Mouse (Mus musculus): ENCODE results near the gene Sez6. TPM values are rescaled to one million over a fixed set of nuclear protein-coding genes. Genes with fewer than 3 reads are reported as not detected.

Gene Sez6
- polyA plus RNA-seq, 1 experiment: 8.3 TPM

DNA sequence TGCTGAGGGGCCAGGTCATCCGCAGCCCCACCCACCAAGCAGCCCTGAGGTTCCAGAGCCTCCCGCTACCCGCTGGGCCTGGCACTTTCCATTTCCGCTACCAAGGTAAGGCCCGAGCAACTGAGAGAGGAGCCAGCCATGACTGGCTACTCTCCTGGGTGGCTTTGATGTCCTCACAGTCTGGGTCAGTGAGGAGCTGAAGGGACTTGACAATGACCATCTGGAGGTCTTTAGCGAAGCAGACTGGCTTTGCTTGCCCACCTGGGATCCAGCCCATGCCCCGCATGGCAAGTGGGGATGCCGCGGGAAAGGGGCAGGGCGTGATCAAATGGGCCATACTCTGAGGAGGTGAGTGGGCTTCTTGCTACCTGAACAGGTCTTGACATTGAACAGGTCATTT, 32.3 kb downstream of the Sez6 start:
- H3K4me1 ChIP-seq (ENCODE audit: control insufficient read depth, insufficient read depth, low read length): no peaks in the 10 kb centered on the region
- no peaks in the 10 kb centered on the region for H3K36me3 ChIP-seq (ENCODE audit: control insufficient read depth, insufficient read depth, low read length)
- H3K4me3 ChIP-seq (ENCODE audit: control insufficient read depth, low read depth, low read length): no peak overlapping the region
- TF ChIP-seq POLR2A (IDR thresholded peaks at IDR 0.05; ENCODE audit: control insufficient read depth, low read depth, low read length): no peak
- no peak for TF ChIP-seq CTCF (IDR thresholded peaks at IDR 0.05; ENCODE audit: control insufficient read depth, insufficient read depth, insufficient replicate concordance, low read depth, low read length)
- no peak overlapping the region for H3K27ac ChIP-seq (ENCODE audit: control insufficient read depth, insufficient read depth, low read depth, low read length)
- H3K27me3 ChIP-seq (ENCODE audit: control insufficient read depth, insufficient read depth, low read length): no peaks in the 10 kb centered on the region

DNA sequence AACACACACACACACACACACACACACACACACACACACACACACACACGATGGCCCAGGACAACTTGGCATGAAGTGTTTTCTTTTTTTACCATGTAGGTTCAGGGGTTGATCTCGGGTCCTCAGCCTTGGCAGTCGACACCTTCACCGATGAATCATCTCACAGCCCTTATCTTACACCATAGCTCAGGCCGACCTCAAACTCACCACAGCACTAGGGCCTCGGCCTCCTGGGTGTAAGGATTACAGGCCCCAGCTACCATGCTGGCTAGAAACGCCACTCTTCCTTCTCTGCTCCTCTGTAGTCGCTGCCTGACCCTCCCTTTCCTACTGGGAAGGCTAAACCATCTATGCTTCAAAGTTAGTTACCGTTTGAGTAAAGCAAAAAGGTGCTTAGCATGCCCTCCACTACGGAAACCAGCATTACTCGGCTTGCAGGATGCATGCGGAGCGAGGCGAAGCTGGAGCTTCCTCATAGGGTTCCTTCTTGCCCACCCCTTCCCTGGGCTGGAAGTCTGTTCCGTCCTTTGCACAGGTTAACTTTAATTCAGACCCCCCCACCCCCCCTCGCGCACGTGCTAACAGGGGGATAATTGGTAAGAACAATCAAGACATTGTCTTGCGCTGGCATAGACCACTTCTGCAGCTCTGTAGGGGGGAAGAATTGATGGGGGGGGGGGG, 34.0 kb downstream of the Sez6 start:
- Histone ChIP-seq H3K27ac (ENCODE audit: control insufficient read depth, insufficient read depth, low read depth, low read length) (no peak overlapping the region), H3K27me3 (ENCODE audit: control insufficient read depth, insufficient read depth, low read length) (no peaks in the 10 kb centered on the region), H3K36me3 (ENCODE audit: control insufficient read depth, insufficient read depth, low read length) (no peaks in the 10 kb centered on the region), H3K4me3 (ENCODE audit: control insufficient read depth, low read depth, low read length) (no peak overlapping the region), H3K4me1 (ENCODE audit: control insufficient read depth, insufficient read depth, low read length) (no peaks in the 10 kb centered on the region)
- TF ChIP-seq POLR2A (IDR thresholded peaks at IDR 0.05; ENCODE audit: control insufficient read depth, low read depth, low read length): no peak
- TF ChIP-seq CTCF (IDR thresholded peaks at IDR 0.05; ENCODE audit: control insufficient read depth, insufficient read depth, insufficient replicate concordance, low read depth, low read length): no peak

DNA sequence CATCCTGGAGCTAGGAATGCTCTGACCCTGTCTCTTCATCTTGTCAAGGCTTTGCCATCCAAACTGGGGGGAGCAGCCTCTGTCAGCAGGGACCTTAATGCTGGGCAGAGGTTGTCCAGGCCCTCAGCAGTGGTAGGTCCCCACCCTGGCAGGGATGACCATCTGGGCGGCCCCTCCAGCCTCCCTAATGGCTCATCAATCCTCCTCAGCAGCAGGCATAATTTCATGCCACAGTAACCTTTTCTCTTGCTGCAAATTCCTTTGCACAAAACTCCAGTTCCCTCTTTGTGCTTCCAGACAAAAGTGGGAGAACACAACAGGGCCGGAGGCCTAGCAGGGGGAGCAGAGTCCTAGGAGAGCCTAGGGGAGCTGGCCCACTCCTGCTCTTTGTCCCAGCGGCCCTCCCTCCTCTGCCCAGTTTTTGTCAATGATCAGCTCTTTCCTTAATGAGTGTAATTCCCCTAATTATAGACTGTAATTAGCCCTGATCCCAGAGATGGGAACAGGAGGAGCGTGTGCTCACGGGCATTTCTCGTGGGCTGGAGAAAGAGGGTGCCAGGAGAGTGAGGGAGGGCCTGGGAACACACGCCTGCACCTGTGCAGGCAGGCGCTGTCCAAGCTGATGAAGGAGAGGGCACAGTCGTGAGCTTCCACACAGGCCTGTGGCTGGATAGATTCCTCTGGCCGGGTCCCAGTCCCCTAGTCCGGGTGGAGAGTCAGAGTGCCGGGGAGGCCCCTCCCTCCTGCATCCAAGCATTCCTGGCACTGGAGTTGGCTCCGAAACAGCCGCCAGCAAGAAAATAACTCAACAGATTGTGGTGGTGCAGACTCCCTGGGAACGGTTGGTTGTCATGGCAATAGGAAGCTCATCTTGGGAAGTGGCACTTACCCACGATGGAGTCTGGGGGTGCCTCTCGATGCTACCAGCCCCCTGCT, 34.8 kb downstream of the Sez6 start:
- H3K4me3 ChIP-seq (ENCODE audit: control insufficient read depth, low read depth, low read length): no peak overlapping the region
- no peaks in the 10 kb centered on the region for H3K36me3 ChIP-seq (ENCODE audit: control insufficient read depth, insufficient read depth, low read length)
- no peaks in the 10 kb centered on the region for H3K4me1 ChIP-seq (ENCODE audit: control insufficient read depth, insufficient read depth, low read length)
- no peak overlapping the region for H3K27ac ChIP-seq (ENCODE audit: control insufficient read depth, insufficient read depth, low read depth, low read length)
- no peaks in the 10 kb centered on the region for H3K27me3 ChIP-seq (ENCODE audit: control insufficient read depth, insufficient read depth, low read length)
- TF ChIP-seq CTCF (IDR thresholded peaks at IDR 0.05; ENCODE audit: control insufficient read depth, insufficient read depth, insufficient replicate concordance, low read depth, low read length): no peak
- no peak for TF ChIP-seq POLR2A (IDR thresholded peaks at IDR 0.05; ENCODE audit: control insufficient read depth, low read depth, low read length)

DNA sequence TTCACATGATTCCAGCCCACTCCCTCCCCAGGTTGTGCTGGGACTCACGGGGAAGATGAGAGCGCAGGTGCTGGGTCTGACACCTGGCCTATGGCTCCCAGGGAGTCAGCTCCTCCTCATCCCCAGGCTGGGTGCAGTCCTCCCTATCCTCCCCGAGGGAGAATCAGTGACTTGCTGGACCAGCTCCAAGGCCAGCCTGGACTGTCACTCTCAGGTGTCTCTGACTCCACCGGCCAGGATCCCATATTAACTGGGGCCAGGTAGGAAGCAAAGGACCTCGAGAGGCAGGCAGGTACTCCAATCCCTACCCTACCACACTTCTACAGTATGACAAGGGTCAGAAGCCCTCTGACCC, 35.4 kb downstream of the Sez6 start:
- no peaks in the 10 kb centered on the region for H3K27me3 ChIP-seq (ENCODE audit: control insufficient read depth, insufficient read depth, low read length)
- no peak for TF ChIP-seq POLR2A (IDR thresholded peaks at IDR 0.05; ENCODE audit: control insufficient read depth, low read depth, low read length)
- TF ChIP-seq CTCF (IDR thresholded peaks at IDR 0.05; ENCODE audit: control insufficient read depth, insufficient read depth, insufficient replicate concordance, low read depth, low read length): no peak
- no peak overlapping the region for H3K4me3 ChIP-seq (ENCODE audit: control insufficient read depth, low read depth, low read length)
- no peaks in the 10 kb centered on the region for H3K4me1 ChIP-seq (ENCODE audit: control insufficient read depth, insufficient read depth, low read length)
- H3K36me3 ChIP-seq (ENCODE audit: control insufficient read depth, insufficient read depth, low read length): no peaks in the 10 kb centered on the region
- H3K27ac ChIP-seq (ENCODE audit: control insufficient read depth, insufficient read depth, low read depth, low read length): no peak overlapping the region

DNA sequence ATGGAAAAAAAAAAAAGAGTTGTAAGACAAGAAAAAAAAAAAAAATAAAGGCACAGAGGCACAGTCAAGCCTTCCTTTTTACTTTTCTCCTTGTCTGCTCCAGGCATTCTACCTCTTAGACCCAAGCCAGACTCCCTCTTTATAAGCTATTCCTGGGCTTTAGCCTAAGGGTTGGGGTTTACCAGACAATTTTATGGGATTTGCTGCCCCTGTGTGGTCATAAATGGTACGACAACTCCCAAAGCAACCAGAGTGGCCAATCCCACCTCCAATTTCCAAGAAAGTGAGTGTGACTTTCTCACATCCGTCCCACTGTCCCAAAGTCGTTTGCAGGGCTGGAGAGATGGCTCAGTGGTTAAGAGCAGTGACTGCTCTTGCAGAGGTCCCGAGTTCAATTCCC, 36.5 kb downstream of the Sez6 start:
- TF ChIP-seq POLR2A (IDR thresholded peaks at IDR 0.05; ENCODE audit: control insufficient read depth, low read depth, low read length) (no peak), CTCF (IDR thresholded peaks at IDR 0.05; ENCODE audit: control insufficient read depth, insufficient read depth, insufficient replicate concordance, low read depth, low read length) (peak; percentile 24; the same call in 1 of the 2 replicates)
- no peak overlapping the region for H3K4me3 ChIP-seq (ENCODE audit: control insufficient read depth, low read depth, low read length)
- no peaks in the 10 kb centered on the region for H3K36me3 ChIP-seq (ENCODE audit: control insufficient read depth, insufficient read depth, low read length)
- H3K4me1 ChIP-seq (ENCODE audit: control insufficient read depth, insufficient read depth, low read length): no peaks in the 10 kb centered on the region
- no peak overlapping the region for H3K27ac ChIP-seq (ENCODE audit: control insufficient read depth, insufficient read depth, low read depth, low read length)
- H3K27me3 ChIP-seq (ENCODE audit: control insufficient read depth, insufficient read depth, low read length): no peaks in the 10 kb centered on the region

DNA sequence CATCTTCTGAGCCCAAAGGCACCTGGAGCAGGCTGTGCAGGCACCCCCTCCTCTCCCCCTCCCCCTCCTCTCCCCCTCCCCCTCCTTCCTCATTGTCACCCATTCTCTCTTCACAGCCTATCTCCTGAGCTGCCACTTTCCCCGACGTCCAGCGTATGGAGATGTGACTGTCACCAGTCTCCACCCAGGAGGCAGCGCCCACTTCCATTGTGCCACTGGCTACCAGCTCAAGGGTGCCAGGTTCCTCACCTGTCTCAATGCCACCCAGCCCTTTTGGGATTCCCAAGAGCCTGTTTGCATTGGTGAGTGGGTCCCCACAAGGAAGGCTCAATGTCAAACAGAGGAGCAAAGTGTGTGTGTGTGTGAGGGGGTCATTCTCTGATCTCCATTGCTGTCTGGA, 38.2 kb downstream of the Sez6 start:
- Histone ChIP-seq H3K27me3 (ENCODE audit: control insufficient read depth, insufficient read depth, low read length) (no peaks in the 10 kb centered on the region), H3K27ac (ENCODE audit: control insufficient read depth, insufficient read depth, low read depth, low read length) (no peak overlapping the region), H3K4me1 (ENCODE audit: control insufficient read depth, insufficient read depth, low read length) (no peaks in the 10 kb centered on the region), H3K4me3 (ENCODE audit: control insufficient read depth, low read depth, low read length) (no peak overlapping the region), H3K36me3 (ENCODE audit: control insufficient read depth, insufficient read depth, low read length) (no peaks in the 10 kb centered on the region)
- TF ChIP-seq POLR2A (IDR thresholded peaks at IDR 0.05; ENCODE audit: control insufficient read depth, low read depth, low read length) (no peak), CTCF (IDR thresholded peaks at IDR 0.05; ENCODE audit: control insufficient read depth, insufficient read depth, insufficient replicate concordance, low read depth, low read length) (no peak)

DNA sequence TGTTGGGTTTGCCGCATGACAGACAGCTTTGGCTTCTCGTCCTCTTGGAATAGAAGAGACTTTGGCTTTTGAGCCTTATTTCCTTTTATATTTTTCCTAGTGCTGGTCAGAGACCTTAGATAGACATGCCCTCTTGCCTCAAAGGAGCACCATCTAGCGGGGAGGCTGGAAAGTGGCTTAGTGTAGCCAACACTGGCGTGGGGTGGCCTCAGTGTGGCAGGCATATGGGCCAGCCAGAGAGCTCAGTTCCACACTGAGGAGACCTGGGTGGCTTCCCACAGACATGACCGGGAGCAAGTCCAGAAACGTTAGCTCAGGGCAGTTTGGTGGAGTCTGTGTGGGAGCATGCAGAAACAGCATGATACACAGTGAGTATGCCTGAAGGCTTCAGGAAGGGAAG, 40.1 kb downstream of the Sez6 start:
- no peak overlapping the region for H3K4me3 ChIP-seq (ENCODE audit: control insufficient read depth, low read depth, low read length)
- no peak overlapping the region for H3K27ac ChIP-seq (ENCODE audit: control insufficient read depth, insufficient read depth, low read depth, low read length)
- no peak for TF ChIP-seq POLR2A (IDR thresholded peaks at IDR 0.05; ENCODE audit: control insufficient read depth, low read depth, low read length)
- TF ChIP-seq CTCF (IDR thresholded peaks at IDR 0.05; ENCODE audit: control insufficient read depth, insufficient read depth, insufficient replicate concordance, low read depth, low read length): no peak
- H3K27me3 ChIP-seq (ENCODE audit: control insufficient read depth, insufficient read depth, low read length): no peaks in the 10 kb centered on the region
- H3K4me1 ChIP-seq (ENCODE audit: control insufficient read depth, insufficient read depth, low read length): no peaks in the 10 kb centered on the region
- no peaks in the 10 kb centered on the region for H3K36me3 ChIP-seq (ENCODE audit: control insufficient read depth, insufficient read depth, low read length)

Measured in testis, adult 2 months (tissue).